Mouse (Mus musculus): Measurements from ENCODE around the gene Gm17545.
A peak's percentile ranks its signal among the peaks of the same experiment; 100 is the strongest.
"Not testable (repeated sequence)": the region's sequence is repeated elsewhere in the genome, so short reads cannot be mapped to it uniquely, and the experiment has no call there.

Gm17545 gene

DNA sequence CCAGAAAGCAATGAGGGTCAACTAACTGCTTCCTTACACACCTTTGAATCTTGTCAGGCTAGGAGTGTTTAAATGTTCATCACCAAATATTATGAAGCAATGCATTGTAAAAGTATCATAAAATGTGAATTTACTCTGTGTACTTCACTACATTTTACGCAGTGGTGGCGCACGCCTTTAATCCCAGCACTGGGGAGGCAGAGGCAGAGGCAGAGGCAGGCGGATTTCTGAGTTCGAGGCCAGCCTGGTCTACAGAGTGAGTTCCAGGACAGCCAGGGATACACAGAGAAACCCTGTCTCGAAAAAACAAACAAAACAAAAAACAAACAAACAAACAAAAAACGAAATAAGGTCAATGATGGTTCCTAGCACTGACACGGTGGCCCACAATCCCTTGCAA, at the start of gene Gm17545:
Gene Gm17545, plus strand, starts transcription at position 301 of the 400 bp plus-strand sequence.
- DNase-seq: not testable (repeated sequence)

DNA sequence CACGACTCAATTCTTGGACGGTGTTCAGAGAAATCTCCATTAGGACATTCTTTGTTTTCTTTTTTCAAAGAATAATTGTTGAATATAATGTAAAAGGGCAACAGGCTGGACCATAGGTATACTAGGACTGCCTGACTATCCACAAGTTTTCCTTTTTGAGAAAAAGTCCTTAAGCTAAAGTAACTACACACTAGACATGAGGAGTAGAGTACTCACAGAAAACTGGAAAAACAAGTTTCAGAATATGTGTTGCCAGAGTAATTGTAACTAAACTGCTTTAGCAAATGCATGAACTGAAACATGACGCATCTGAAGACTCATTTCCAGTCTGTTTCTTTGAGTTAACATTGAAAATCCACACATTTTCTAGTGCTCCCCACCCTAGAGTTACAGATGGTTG, 48.7 kb upstream of the Gm17545 start:
- no peak for DNase-seq

DNA sequence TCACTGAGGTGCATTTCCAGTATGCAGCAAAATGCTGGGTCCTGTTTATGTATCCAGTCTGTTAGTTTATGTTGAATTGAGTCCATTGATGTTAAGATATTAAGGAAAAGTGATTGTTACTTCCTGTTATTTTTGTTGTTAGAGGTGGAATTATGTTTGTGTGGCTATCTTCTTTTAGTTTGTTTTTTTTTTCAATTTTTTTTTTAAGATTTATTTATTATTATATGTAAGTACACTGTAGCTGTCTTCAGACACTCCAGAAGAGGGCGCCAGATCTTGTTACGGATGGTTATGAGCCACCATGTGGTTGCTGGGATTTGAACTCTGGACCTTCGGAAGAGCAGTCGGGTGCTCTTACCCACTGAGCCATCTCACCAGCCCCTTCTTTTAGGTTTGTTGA, 46.5 kb upstream of the Gm17545 start:
- DNase-seq: not testable (repeated sequence)

GRCm38 (mm10) chr9:22408344-22408743, 45.7 kb upstream of the Gm17545 start:
- not testable (repeated sequence) for DNase-seq

- DNase-seq: no peak
Measured at GRCm38 (mm10) chr9:22409501-22409900, 44.6 kb upstream of the Gm17545 start.

DNA sequence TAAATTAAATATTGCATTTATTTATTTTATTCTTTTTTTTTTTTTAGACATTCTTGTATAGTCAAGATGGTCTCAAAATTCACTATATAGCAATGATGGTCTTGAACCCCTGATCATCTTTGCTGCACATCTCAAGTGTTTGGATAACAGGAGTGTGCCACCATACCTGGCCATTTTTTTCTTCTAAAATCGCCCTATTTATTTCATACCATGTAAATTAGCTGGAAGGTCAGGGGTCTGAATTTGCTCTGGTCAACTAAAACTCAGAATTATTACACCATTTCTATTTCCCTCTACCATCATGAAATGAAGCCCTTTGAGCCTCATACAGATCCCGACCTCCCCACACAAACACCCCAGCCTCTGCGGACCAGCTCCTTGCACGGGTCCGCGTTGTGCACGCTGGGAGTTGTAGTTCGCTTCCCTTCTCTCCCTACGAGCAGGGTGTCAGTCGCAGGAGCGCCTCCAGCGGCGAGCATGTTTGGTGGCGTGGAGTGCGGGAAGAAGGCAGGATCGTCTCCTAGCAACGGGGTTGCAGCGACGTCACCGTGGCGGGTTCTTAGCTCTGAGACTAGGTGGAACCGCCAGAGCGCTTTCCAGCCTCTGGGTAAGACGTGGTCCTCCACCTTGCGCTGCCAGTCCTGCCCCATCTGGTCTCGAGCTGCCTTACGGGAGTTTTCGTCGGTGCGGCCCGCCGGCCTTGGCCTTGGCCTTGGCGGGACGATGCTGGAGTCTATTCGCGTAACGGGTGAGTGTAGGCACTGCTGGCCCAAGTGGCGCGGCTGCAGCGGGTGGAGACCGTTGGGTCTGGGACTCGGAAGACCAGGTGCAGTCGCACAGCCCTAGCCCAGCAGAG, 42.9 kb upstream of the Gm17545 start, which contains the start of gene 9530077C05Rik:
Gene 9530077C05Rik, plus strand, starts transcription at position 512 of the 856 bp plus-strand sequence.
- DNase-seq: peak; percentile 97

DNA sequence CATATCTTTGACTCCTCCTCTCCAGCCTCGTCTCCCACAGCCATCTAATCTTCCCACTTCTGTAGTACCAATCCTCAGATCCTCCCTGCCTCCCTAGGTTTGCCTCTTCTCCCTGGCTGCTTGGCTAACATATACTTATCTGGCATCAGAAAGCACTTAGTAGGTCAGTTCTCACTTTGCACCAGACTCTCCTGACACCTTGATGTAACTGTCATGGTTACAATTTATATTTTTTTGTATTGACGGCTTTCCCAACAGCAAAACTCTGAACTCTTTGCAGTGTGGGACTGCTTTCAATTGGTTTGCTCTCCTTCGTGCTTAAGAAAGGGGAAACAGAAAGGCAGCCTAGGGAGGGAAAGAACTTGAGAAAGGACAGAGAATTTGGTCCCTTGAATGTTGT, 37.9 kb upstream of the Gm17545 start:
- DNase-seq: no peak

- DNase-seq: no peak
Measured at GRCm38 (mm10) chr9:22417547-22417946, 36.5 kb upstream of the Gm17545 start.

DNA sequence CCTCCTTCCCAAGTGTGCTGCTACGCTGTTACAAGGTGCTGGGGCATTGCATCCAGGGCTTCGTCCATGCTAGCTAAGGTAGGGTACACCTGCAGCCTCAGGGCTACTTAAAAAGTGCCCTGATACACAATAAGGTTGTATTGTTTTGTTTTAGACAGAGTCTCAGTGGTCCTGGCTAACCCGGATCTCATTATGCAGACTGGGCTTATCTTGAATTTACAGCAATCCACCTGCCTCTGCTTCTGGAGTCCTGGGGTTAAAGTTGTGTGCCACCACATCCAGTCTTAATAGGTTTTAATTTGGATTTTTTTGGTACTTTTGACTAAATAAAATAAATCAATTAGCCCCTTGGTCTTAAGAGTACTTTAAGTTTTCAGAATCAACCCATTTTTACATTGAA, 34.2 kb upstream of the Gm17545 start:
- DNase-seq: no peak

- DNase-seq: no peak
Measured at GRCm38 (mm10) chr9:22420491-22420890, 33.6 kb upstream of the Gm17545 start.

GRCm38 (mm10) chr9:22422559-22422958, 31.5 kb upstream of the Gm17545 start:
- no peak for DNase-seq

DNA sequence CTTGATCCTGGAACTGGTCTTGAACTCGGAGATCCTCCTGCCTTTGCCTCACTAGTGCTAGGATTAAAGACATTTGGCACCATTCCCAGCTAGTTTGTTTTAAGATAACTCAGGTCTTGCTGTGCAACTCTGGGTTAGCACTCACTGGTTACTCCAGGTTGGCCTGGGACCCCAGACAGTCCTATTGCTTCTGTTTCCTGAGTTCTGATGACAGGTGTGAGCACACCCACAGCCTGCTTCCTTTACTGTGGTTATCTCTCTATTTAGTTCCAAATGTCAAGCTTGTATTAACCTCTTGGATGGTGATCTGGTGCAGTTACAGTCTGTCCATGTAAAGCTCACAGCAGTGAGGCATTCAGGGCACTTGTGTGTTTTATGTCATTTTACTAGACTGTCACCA, 30.6 kb upstream of the Gm17545 start:
- DNase-seq: no peak

DNA sequence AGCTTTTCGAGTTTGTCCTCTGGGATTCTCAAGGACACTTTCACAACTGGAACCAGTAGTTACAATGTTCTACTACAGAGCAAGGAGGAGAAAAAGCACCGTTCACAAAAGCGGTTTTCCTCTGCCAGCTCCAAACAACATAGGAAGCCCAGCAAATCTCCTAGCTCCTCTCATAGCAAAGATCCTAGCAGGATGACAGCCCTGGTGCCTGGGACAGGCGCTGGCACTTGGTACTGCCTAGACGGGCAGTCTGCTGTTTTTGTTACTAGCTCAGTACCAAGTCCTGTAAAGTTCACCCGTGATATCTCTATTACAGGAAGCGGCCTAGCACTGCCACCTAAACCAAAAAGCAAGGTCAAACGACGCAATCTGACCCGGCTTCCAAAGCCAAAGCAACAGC, 29.9 kb upstream of the Gm17545 start:
- DNase-seq: no peak

DNA sequence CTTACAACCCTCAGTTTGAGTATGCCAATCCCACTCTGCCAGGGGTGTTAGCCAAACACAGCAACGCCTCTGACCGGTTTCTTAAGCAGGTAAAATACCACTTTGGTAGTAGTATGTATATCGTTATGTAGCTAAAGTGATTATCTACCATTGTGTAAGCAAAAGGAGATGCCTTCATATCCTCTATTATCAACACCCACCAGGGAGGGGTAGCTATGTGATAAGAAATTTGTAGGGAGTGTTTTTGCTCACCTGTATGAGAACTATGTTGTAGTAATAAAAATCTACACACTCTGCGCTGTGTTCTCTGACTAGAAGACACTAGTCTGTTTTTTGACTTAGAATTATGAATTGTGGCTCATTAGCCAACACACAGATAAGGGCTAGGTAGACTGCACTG, 29.4 kb upstream of the Gm17545 start:
- no peak for DNase-seq

- no peak for DNase-seq
Measured at GRCm38 (mm10) chr9:22428028-22428665, 25.9 kb upstream of the Gm17545 start.

DNA sequence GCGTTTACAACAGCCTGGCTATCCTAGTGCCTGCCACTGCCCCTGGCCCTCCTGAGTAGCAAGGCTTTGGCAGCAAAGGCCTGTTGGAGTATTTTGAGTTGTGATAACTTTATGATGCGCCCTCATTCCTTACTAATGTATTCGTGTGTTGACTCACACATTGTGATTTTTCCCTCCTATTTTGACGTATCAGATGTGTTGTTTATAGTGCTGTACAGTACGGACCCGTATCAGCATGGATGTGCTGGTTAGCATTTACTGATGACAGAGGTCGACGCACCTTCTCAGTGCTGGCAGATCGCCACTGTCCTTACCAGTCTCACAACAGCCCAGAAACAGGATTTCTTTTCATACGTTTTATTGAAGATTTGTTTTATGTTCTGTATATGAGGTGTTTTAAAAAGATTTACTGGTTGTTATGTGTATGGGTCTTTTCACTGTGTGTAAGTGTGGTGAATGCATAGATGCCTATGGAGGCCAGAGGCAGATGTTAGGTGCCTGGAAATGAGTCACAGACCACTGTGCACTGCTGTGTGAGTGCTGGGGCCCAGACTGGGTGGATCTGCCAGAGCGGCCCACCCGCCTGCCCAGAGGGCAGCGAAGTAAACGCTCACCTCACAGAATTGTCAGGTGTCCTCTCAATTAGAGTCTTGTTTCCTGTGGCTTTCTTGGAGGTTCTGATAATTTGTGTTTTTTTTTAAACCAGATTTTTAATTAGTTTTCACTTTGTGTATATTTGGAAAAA, 25.3 kb upstream of the Gm17545 start:
- no peak for DNase-seq

GRCm38 (mm10) chr9:22429533-22430241, 24.4 kb upstream of the Gm17545 start:
- peak; percentile 45 to 58 for DNase-seq

GRCm38 (mm10) chr9:22430315-22430840, 23.7 kb upstream of the Gm17545 start:
- peak; percentile 40 to 56 for DNase-seq

DNA sequence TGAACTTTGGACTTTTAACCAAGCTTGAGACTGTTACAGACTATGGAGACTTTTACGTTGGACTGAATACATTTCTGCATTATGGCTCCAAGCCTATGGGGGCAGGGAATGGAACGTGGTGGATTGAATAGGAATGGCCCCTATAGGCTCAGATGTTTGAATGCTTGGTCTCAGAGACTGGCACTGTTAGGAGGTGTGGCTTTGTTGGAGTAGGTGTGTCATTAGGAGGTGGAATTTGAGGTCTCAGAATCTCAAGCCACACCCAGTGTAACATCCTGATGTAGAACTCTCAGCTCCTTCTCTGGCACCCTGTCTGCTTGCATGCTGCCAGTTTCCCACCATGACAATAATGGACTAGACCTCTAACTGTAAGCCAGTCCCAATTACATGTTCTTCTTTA, 20.9 kb upstream of the Gm17545 start:
- no peak for DNase-seq

GRCm38 (mm10) chr9:22434101-22434500, 20.0 kb upstream of the Gm17545 start:
- no peak for DNase-seq

DNA sequence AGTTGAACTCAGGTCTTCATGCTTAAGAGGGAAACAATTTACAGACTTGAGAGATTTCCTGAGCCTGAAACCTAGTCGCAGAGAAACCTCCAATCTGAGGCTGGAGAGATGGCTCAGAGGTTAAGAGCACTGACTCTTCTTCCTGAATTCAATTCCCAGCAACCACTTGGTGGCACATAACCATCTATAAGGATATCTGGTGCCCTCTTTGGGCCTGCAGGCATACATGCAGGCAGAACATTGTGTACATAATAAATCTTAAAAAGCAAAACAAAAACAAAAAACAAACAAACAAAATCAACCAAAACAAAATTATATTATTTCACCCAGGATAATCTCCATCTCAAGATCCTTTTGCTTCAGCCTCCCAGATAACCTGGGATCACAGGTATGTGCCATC, 15.3 kb upstream of the Gm17545 start:
- DNase-seq: no peak

DNA sequence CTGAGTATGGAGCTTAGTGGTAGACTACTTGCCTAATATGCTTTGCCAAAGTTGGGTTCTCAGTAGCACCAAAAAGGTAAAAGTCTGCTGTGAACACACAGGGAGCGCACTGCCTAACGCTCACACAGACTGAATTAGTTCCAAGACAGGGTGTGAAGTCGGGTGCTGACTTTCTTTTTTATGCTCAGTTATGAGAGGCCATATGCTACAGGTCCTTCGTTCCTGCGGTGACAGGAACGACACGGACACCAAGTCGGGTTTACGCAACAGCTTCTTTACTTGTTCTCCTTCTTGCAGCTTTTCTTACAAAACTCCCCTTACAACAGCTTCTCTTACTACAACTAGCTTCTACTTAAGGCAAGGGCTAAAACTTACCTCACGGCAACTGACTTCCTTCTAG, 10.9 kb upstream of the Gm17545 start:
- no peak for DNase-seq

DNA sequence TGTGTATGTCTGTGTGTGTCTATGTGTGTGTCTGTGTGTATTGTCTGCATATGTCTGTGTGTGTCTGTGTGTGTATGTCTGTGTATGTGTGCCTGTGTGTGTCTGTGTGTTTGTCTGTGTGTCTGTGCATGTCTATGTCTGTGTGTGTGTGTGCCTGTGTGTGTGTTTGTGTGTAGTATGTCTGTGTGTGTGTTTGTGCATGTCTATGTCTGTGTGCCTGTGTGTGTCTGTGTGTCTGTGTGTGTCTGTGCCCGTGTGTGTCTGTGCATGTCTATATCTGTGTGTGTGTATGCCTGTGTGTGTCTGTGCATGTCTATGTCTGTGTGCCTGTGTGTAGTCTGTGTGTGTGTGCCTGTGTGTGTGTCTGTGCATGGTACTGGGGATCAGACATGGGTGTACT, 9.0 kb upstream of the Gm17545 start:
- DNase-seq: no peak
